Mouse (Mus musculus): ENCODE measurements at regions not wholly inside any gene's neighbourhood (a gene's known extent, or its start where the extent isn't known, plus 50 kb on each side); places are given as distances from the start of the nearest gene placed in this dataset.
"Not testable (repeated sequence)": the region's sequence is repeated elsewhere in the genome, so short reads cannot be mapped to it uniquely, and the experiment has no call there.

DNA sequence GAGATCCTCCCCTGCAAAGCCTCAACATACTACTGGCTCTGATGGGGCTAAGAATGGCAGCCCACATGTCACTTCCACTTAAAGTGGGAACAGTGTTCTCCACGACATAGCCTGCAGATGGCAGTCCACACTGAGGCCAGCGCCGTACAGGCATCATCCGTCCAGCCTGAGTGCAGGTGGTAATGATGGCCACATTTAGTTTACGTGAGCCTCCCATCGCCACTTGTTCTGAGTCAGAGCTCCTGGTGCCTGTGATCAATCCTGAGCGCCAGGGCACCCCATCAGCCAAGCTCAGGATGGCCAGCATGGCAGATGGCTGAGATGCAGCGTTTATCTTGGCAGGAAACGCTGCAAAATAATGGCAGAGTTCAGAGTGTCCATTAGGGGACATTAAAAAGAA, 159.6 kb downstream of the Adgrd1 start:
- H3K27ac ChIP-seq = no peak overlapping the region
- H3K36me3 ChIP-seq (replicated peaks) = no peaks in the 10 kb centered on the region
- H3K27me3 ChIP-seq (ENCODE audit: poor library complexity, severe bottlenecking) = no peaks in the 10 kb centered on the region
- 88% methylated on average over 9 of the region's 9 CpGs for WGBS
- peaks cover 17% of the 10 kb centered on the region for H3K9me3 ChIP-seq
- DNase-seq (ENCODE audit: extremely low spot score, low spot score) = no peak
- H3K4me1 ChIP-seq = no peaks in the 10 kb centered on the region; the same call in 1 of the 2 replicates
- H3K4me3 ChIP-seq = no peak overlapping the region

DNA sequence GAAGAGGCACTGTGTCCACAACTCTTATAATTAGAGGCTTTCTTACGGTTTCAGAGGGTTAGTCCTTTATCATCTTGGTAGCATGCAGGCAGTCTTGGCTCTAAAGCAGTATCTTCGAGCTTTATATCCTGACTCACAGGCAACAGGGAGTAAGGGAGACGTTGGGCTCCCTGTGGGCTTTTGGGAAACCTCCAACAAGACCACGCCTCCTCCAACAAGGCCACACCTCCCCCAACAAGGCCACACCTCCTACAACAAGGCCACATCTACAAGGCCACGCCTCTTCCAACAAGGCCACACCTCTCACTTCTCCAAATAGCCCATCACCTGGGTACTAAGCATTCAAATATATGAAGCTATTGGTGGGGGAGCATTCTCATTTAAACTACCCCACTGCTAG, 160.7 kb downstream of the Adgrd1 start:
- WGBS = 75% methylated on average over 5 of the region's 5 CpGs
- H3K27me3 ChIP-seq (ENCODE audit: poor library complexity, severe bottlenecking) = no peaks in the 10 kb centered on the region
- peaks cover 17% of the 10 kb centered on the region for H3K9me3 ChIP-seq
- H3K4me1 ChIP-seq = no peaks in the 10 kb centered on the region; the same call in 1 of the 2 replicates
- H3K36me3 ChIP-seq (replicated peaks) = no peaks in the 10 kb centered on the region
- H3K27ac ChIP-seq = no peak overlapping the region
- no peak overlapping the region for H3K4me3 ChIP-seq
- DNase-seq (ENCODE audit: extremely low spot score, low spot score) = no peak

- no peak overlapping the region for H3K27ac ChIP-seq
- WGBS = 80% methylated on average over 9 of the region's 9 CpGs
- no peaks in the 10 kb centered on the region for H3K9me3 ChIP-seq
- H3K36me3 ChIP-seq (replicated peaks) = no peaks in the 10 kb centered on the region
- H3K4me1 ChIP-seq = no peaks in the 10 kb centered on the region; the same call in 1 of the 2 replicates
- H3K4me3 ChIP-seq = no peak overlapping the region
- no peak for DNase-seq (ENCODE audit: extremely low spot score, low spot score)
- H3K27me3 ChIP-seq (ENCODE audit: poor library complexity, severe bottlenecking) = no peaks in the 10 kb centered on the region
These were observed 164.1 kb downstream of the Adgrd1 start for GRCm38 (mm10) chr5:129260689-129261088.

- 64% methylated on average over 9 of the region's 9 CpGs for WGBS
- H3K4me1 ChIP-seq = no peaks in the 10 kb centered on the region; the same call in 1 of the 2 replicates
- no peaks in the 10 kb centered on the region for H3K9me3 ChIP-seq
- no peak for DNase-seq (ENCODE audit: extremely low spot score, low spot score)
- 0 out of 2 replicates have a peak, but pooled peaks cover 5% of the 10 kb centered on the region for H3K27me3 ChIP-seq (ENCODE audit: poor library complexity, severe bottlenecking)
- no peak overlapping the region for H3K4me3 ChIP-seq
- H3K27ac ChIP-seq = no peak overlapping the region
- H3K36me3 ChIP-seq (replicated peaks) = no peaks in the 10 kb centered on the region
These were observed 166.6 kb downstream of the Adgrd1 start for GRCm38 (mm10) chr5:129263118-129263517.

GRCm38 (mm10) chr5:129264363-129264762, 167.8 kb downstream of the Adgrd1 start:
- Histone ChIP-seq H3K36me3 (replicated peaks) (no peaks in the 10 kb centered on the region), H3K4me3 (no peak overlapping the region), H3K27ac (no peak overlapping the region), H3K9me3 (no peaks in the 10 kb centered on the region), H3K4me1 (no peaks in the 10 kb centered on the region; the same call in 1 of the 2 replicates), H3K27me3 (ENCODE audit: poor library complexity, severe bottlenecking) (peaks cover 11% of the 10 kb centered on the region)
- 92% methylated on average over 15 of the region's 15 CpGs for WGBS
- no peak for DNase-seq (ENCODE audit: extremely low spot score, low spot score)

- Histone ChIP-seq H3K36me3 (replicated peaks) (no peaks in the 10 kb centered on the region), H3K4me3 (no peak overlapping the region), H3K27ac (no peak overlapping the region), H3K4me1 (peaks cover 9% of the 10 kb centered on the region), H3K9me3 (no peaks in the 10 kb centered on the region), H3K27me3 (ENCODE audit: poor library complexity, severe bottlenecking) (peaks cover 12% of the 10 kb centered on the region)
- WGBS = 69% methylated on average over 9 of the region's 9 CpGs
- DNase-seq (ENCODE audit: extremely low spot score, low spot score) = no peak
These were observed 171.9 kb downstream of the Adgrd1 start for GRCm38 (mm10) chr5:129268456-129268855.

DNA sequence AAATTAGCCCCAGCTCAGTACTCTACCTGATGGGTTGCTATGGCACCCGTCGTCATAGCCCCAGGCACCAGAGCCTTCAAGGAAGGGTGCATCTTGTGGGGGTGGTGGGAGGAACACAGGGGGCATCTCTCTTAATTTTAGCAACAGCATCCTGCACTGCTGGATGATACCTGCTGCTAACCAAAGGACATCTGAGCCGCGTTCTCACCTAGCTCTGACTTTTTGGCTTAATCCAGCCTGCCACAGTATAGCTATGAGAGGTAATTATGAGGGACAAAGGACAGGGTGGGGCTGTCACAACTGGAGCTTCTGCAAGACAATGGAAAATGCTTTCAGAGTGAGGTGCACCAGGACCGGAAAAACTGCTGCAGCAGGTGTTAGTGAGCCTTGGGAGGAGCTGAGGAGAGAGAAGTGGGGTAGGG, 173.5 kb downstream of the Adgrd1 start:
- WGBS = 10% methylated on average over 5 of the region's 5 CpGs
- peaks cover 9% of the 10 kb centered on the region for H3K4me1 ChIP-seq
- DNase-seq (ENCODE audit: extremely low spot score, low spot score) = no peak
- H3K36me3 ChIP-seq (replicated peaks) = no peaks in the 10 kb centered on the region
- no peak overlapping the region for H3K4me3 ChIP-seq
- H3K27ac ChIP-seq = no peak overlapping the region
- no peaks in the 10 kb centered on the region for H3K9me3 ChIP-seq
- H3K27me3 ChIP-seq (ENCODE audit: poor library complexity, severe bottlenecking) = peaks cover 12% of the 10 kb centered on the region

DNA sequence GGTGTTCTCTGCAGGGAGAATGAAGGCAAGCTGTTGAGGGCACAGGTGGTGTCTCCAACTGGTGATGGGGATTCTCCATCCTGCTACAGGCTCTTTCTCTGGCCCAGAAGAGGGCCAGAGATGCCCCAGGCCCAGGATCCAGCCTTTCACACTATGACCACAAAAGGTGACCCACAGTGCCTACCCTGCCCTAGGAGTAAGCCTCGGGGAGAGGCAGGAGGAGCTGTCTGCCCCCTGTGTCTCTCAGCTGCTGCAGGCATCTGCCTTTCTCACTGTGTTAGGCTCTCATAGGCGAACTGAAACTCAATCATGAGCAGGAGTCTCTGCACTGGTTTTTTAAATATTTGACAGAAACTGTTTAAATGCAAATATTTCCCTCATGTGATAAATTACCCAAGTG, 184.9 kb downstream of the Adgrd1 start:
- DNase-seq (ENCODE audit: extremely low spot score, low spot score) = no peak
- H3K9me3 ChIP-seq = no peaks in the 10 kb centered on the region
- H3K4me1 ChIP-seq = peaks cover 27% of the 10 kb centered on the region
- H3K36me3 ChIP-seq (replicated peaks) = no peaks in the 10 kb centered on the region
- H3K27ac ChIP-seq = no peak overlapping the region
- peaks cover 12% of the 10 kb centered on the region; the same call in 1 of the 2 replicates for H3K27me3 ChIP-seq (ENCODE audit: poor library complexity, severe bottlenecking)
- 45% methylated on average over 2 of the region's 2 CpGs for WGBS
- H3K4me3 ChIP-seq = no peak overlapping the region

- DNase-seq (ENCODE audit: extremely low spot score, low spot score) = no peak
- Histone ChIP-seq H3K4me3 (no peak overlapping the region), H3K27me3 (ENCODE audit: poor library complexity, severe bottlenecking) (peaks cover 12% of the 10 kb centered on the region; the same call in 1 of the 2 replicates), H3K9me3 (no peaks in the 10 kb centered on the region), H3K27ac (no peak overlapping the region), H3K4me1 (peaks cover 27% of the 10 kb centered on the region), H3K36me3 (replicated peaks) (no peaks in the 10 kb centered on the region)
- WGBS = 6% methylated on average over 8 of the region's 8 CpGs
These were observed 185.6 kb downstream of the Adgrd1 start for GRCm38 (mm10) chr5:129282133-129282532.

DNA sequence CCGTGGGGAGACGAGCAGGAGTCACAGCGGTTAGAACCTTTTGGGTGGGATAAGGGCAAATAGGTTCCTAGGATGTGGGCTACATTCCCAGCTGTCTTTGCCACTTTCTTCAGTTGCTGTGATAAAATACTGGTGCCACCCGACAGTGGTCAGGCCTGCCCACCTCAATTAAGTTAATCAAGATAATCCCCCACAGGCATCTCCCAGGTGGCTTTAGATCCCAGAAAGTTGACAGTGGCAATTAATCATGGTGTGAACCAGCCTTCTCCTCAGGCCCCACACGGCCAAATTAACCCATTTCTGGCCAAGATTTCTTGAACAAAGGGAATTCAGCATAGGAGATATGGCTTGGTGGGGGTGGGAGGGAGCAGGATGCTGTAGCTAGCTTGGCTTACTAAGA, 186.3 kb downstream of the Adgrd1 start:
- 19% methylated on average over 5 of the region's 5 CpGs for WGBS
- H3K27ac ChIP-seq = no peak overlapping the region
- no peaks in the 10 kb centered on the region for H3K36me3 ChIP-seq (replicated peaks)
- no peaks in the 10 kb centered on the region for H3K9me3 ChIP-seq
- DNase-seq (ENCODE audit: extremely low spot score, low spot score) = no peak
- no peak overlapping the region for H3K4me3 ChIP-seq
- H3K27me3 ChIP-seq (ENCODE audit: poor library complexity, severe bottlenecking) = peaks cover 12% of the 10 kb centered on the region; the same call in 1 of the 2 replicates
- H3K4me1 ChIP-seq = peaks cover 27% of the 10 kb centered on the region

GRCm38 (mm10) chr5:129287481-129287880, 190.9 kb downstream of the Adgrd1 start:
- peaks cover 13% of the 10 kb centered on the region for H3K4me1 ChIP-seq
- H3K36me3 ChIP-seq (replicated peaks) = no peaks in the 10 kb centered on the region
- H3K9me3 ChIP-seq = no peaks in the 10 kb centered on the region
- no peak overlapping the region for H3K27ac ChIP-seq
- H3K27me3 ChIP-seq (ENCODE audit: poor library complexity, severe bottlenecking) = 0 out of 2 replicates have a peak, but pooled peaks cover 5% of the 10 kb centered on the region
- WGBS = 12% methylated on average over 8 of the region's 8 CpGs
- H3K4me3 ChIP-seq = no peak overlapping the region
- DNase-seq (ENCODE audit: extremely low spot score, low spot score) = peak; percentile 19

GRCm38 (mm10) chr5:129292821-129293220, 196.3 kb downstream of the Adgrd1 start:
- WGBS = 76% methylated on average over 10 of the region's 10 CpGs
- H3K4me1 ChIP-seq; H3K4me3 ChIP-seq; DNase-seq (ENCODE audit: extremely low spot score, low spot score); H3K9me3 ChIP-seq; H3K27ac ChIP-seq; H3K36me3 ChIP-seq (replicated peaks): not testable (repeated sequence)
- H3K27me3 ChIP-seq (ENCODE audit: poor library complexity, severe bottlenecking) = peaks cover 10% of the 10 kb centered on the region

DNA sequence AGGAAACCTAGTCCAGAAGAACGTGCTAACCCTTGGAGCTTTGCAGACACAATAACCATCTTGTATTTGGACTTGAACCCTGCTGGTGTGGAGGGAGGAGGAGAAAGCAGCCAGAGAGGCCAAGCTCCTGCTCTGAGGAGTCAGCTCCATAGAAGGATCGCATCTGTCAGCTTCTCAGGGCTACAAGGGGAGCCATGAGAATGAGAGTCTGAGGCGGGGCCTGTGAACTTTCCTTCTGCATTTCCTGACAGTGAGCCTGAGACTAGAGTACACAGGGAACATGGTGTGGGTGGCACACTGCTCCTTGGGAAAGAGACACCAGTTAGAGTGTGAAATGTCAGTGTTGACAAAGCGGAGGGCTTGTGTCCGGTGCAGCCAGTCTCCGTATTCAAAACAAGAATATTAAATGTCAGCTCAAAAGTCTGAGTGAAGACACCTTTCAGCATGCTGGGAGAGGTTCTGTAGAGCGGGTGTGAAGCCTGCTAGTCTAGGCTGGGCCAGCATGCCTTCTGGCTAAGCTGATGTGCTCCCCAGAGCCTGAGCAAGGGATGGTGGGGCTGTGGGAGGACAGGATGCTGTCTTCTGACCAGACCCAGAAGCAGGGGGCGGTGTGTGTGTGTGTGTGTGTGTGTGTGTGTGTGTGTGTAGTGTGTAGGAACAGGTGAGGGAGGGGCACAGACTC, 198.5 kb downstream of the Adgrd1 start:
- not testable (repeated sequence) for DNase-seq (ENCODE audit: extremely low spot score, low spot score); H3K4me3 ChIP-seq; H3K36me3 ChIP-seq (replicated peaks); H3K27ac ChIP-seq; H3K9me3 ChIP-seq
- 79% methylated on average over 8 of the region's 8 CpGs for WGBS
- Histone ChIP-seq H3K4me1 (peaks cover 26% of the 10 kb centered on the region), H3K27me3 (ENCODE audit: poor library complexity, severe bottlenecking) (peaks cover 11% of the 10 kb centered on the region)
